Mouse (Mus musculus): Measurements from ENCODE around the gene Myh14.

Gene Myh14

DNA sequence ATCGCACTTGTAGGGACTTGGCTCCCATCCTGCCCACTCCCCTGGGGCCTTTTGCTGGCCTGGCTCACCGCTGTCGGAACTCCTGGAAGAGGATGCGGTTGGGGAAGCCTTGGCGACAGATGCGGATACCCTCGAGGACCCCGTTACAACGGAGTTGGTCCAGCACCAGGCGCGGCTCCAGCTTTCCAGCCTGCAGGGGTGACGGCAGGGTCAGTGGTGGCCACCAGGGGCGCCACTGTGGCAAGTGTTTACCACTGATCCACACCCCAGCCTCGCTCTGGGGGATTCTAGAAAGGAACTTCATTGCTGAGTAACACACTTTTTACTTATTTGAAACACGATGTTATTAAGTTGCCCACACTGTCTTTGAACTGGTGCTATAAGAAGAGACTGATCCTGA is 37.2 kb downstream of the Myh14 start:
- no peak for DNase-seq (ENCODE audit: extremely low spot score, low read depth, low spot score)

DNA sequence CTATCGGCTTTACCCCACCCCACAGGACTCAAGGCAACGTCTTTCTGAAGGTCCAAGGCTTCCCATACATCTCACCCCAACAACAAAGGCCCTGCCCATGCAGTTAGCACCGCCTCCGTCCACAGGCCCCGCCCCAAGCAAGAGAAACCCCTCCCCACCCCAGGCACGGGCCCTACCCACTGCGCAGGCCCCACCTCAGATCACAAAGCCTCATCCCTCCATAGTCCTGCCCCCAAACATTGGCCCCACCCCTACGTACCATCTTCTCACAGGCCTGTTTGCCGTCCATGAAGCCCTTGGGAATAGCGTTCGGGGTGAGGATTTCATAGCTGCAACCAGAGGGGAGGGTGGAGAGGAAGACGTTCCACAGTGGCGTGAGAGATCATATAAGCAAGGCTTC is 38.0 kb downstream of the Myh14 start:
- DNase-seq (ENCODE audit: extremely low spot score, low read depth, low spot score): no peak

DNA sequence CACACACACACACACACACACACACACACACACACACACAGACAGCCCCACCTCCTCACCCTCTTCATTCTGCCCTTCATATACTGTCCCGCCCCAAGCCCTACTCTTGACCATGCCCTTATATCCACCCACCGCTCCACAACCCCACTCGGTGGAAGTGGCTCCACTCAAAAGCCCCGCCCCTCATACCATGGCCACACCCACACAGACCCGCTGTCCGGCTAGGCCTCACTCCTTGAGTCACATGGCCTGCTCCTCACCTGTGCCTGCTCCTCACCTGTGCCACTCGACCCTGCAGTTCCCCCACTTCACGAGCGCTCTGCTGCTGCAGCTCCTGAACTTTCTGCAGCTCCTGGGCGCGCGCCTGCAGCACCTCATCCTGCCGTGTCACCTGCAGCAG is 40.2 kb downstream of the Myh14 start:
- DNase-seq (ENCODE audit: extremely low spot score, low read depth, low spot score): no peak

DNA sequence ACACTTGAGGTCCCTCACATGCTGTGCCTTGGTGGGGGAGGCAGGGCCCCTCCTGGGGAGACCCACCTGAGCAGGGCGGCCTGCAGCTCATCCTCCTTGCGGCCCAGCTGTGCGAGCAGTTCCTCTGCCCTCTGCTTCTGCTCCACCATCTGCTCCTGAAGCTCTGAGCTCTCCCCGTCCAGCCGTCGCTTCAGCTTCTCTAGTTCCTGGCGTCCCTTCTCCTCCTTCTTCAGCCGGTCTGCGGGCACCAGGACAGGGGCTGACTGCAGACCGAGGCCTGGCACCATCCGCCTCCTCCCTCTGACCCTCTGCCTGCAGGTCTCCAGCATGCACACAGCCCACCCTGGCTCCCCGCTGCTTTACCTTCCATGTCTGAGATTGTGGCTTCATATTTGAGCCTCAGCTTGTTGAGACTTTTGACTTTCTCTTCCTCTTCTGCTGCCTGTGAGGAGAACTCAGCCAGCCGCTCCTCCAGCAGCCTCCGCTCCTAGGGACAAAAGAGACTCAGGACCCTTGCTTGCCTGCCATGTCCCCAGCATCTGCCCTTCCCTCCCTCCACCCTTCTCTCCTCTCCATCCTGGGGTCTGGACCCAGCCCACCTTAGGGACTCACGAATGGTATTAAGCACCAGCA is 42.1 kb downstream of the Myh14 start:
- DNase-seq (ENCODE audit: extremely low spot score, low read depth, low spot score): no peak

DNA sequence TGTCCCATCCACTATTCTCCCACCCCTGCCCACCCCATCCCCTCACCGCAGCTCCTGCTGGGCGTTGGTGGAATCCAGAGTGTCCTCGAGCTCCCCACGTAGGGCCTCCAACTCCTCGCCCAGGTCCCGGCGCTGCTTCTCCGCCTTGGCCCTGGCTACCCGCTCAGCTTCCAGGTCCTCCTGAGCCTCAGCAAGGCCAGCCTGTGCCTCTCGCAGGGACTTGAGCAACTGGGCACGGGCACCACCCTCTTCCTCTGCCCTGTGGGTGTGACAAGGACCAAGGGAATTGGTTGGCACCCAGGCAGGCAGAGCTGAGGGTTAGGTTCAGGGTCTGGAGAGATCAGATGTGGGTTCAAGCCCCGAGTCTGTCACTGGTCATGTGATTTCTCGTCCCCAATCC is 43.7 kb downstream of the Myh14 start:
- DNase-seq (ENCODE audit: extremely low spot score, low read depth, low spot score): no peak

DNA sequence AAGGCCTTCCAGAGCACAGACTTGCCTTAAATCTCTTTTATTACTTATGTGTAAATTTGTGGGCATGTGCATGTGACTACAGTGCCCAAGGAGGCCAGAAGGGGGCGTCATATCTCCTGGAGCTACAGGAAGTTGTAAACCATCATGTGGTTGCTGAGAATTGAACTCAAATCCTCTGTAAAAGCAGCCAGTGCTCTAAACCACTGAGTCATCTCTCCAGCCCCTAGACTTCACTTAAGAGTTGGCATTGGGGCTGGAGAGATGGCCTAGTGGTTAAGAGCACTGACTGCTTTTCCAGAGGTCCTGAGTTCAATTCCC is 44.6 kb downstream of the Myh14 start:
- DNase-seq (ENCODE audit: extremely low spot score, low read depth, low spot score): no peak

DNA sequence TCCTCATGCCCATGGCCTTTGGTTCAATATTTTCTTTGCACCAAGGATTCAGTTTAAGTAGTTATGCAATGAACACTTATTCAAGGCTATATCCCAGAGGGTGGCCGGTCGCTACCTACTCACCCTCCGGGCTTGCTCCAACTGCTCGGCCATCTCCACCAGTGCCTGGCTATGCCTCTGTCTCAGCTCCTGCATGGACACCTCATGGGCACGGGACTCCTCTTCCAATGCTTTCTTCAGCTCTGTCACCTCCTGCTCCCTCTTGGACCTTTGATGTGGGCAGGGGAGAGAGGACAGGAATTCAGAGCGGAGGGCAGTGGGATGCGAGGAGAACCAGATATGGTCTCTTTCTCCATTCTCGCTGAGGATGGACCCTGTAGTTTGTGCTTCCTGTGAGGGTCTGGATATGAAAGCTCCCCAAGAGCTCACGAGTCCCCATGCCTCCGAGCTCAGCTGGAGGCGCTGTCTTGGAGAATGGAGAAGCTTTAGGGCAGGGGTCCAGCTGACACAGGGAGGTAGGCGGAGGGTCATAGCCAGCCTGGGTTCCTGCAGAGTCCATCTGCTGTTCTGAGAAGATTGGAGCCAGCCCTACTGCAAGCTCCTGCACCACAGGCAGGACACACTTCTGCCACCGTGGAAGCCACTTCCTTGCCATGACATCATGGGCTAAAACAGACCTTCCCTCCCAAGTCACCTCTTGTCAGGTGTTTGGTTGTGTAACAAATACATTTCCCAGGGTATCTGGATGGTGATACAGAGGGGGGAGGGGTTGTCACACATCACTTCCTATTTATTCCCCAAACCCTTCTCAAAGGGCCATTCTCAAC is 45.2 kb downstream of the Myh14 start:
- DNase-seq (ENCODE audit: extremely low spot score, low read depth, low spot score): no peak

DNA sequence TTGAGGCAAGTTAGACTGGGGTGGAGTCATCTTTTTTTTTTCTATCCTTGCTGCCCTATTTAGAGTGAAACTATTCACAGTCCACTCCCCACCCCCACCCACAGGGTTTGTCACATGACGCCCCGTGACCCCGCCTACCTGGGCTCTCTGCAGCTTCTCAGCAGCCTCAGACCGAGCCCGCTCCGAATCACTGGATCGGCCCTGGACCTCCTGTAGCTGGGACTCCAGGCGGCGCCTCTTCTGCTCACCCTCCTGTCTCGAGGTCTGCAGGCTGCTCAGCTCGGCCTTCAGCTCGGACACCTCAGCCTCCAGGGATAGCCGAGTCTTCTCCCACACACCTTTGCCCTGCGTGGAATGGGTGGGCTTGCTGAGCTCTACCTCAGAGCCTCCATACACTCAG is 45.8 kb downstream of the Myh14 start:
- no peak for DNase-seq (ENCODE audit: extremely low spot score, low read depth, low spot score)

DNA sequence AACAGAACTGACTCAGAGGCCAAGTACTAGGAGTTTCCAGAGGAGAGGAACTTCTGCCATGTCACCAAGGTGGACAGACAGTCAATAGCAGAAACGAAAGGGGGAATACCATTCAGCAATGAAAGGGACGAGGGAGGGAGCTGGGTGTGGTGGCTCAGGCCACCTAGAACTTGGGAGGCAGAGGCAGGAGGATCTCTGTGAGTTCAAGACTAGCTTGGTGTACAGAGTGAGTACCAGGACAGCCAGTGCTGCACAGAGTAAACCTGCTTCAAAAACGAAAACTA is 46.2 kb downstream of the Myh14 start:
- DNase-seq (ENCODE audit: extremely low spot score, low read depth, low spot score): no peak

DNA sequence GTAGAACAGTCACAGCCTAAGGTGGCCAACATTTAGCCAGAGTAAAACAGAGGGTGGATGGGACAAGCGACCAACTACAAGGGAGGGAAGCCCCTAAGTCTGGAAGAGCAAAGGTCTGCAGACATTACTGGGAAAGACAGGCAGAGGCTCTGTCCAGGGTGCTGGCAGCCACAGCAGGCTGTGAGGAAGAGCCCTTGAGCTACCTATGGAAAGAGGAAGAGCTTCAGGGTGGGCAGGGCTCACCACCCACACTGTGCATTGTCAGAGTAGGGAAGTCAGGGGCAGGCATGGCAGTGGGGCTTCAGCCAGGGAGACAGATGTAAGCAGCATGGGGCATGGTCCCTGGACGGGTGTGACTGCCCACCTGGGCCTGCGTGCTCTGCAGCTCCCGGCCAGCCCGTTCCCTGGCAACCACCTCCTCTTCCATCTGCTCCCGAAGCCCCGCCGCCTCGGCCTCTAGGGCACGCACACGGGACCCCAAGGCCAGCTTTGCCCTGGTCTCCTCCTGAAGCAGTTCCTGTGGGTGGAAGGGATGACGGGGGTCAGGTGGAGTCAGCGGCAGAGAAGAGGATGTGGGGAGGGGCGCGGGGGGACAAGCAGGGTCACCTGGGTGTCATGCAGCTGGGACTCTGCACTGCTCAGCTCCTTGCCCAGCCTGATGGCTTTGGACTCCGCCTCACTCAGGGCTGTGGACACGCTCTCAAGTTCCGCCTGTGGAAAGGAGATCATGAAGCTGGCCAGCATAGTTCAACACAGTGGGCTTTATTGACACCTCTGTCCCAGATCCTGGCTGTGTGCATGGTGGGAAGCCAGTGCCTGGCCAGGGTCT is 46.7 kb downstream of the Myh14 start:
- no peak for DNase-seq (ENCODE audit: extremely low spot score, low read depth, low spot score)

DNA sequence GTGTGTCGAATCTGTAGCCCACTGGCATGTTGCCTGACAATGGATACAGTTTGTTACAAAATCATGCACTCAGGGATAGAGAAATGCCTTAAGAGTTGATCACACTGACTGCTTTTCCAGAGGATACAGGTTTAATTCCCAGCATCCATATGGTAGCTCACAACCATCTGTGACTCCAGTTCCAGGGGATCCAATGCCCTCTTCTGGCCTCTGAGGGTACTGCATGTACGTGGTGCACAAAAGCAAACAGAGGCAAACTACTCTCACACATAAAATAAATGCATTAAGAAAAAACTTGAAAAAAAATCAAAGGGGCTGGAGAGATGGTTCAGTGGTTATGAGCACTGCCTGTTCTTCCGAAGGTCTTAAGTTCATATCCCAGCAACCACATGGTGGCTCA is 53.6 kb downstream of the Myh14 start:
- DNase-seq (ENCODE audit: extremely low spot score, low read depth, low spot score): no peak

DNA sequence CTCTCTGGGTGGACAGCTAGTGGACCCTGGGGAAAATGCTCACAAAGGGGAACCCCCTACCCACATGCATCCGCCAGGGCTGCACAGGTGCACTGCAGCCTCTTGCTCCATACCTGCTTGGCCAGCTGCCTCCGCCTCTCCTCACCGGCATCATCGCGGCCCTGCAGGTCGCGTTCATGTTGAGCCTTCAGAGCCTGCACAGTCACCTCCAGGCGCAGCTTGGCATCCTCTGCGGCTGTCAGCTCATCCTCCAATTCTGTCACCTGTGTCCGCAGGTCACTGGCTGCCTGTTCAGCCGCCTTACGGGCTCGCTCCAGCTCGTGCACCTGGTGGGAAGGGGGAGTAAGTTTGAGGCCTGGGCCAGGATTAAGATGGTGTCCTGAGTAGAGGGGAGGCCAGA is 54.7 kb downstream of the Myh14 start:
- DNase-seq (ENCODE audit: extremely low spot score, low read depth, low spot score): no peak

DNA sequence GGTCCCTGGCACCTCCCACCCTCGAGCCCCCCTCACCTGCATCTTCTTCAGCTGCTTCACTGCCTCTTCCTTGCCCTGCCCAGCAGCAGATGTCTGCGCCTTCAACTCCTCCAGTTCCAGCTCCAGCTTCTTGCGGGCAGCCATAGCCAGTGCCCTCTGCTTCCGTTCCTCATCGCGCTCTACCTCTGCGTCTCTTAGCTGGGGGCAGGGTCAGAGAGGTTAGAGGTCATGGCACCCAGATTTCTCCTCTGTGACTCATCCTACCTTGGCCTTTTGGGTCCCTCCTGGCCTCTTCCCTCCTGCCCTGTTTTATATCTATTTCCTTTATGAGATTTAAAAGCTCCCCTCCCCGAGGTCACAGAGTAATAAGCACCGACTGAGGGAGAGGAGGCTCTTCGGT is 55.3 kb downstream of the Myh14 start:
- DNase-seq (ENCODE audit: extremely low spot score, low read depth, low spot score): no peak

DNA sequence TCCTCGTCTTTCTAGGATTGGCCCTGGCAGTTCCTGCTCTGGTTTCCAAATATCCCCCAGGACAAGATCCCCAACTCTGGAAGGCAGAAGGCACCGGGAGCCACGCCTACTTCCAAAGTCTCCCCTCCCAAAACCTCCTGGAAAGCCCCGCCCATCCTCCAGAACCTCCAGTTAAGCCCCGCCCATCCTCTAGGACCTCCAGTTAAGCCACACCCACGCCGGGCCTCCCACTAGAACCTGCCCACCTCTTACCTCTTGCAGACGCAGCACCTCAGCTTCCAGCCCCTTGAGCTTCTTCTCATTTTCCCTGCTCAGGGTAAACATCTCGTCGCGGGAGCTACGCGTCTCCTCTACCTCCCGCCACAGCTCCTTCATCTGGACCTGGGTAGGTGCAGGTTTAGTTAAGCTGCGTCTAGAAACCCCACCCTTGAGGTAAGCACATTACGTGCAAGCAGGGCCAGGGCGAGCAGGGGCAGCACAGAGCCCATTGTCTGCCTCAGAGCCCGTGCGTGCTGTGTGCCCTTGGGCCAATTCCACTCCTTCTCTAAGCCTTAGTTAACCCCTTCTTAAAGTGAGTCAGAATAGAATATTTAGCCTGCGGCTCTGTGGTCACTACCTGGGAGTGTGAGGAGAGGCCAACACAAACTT is 56.5 kb downstream of the Myh14 start:
- no peak for DNase-seq (ENCODE audit: extremely low spot score, low read depth, low spot score)

DNA sequence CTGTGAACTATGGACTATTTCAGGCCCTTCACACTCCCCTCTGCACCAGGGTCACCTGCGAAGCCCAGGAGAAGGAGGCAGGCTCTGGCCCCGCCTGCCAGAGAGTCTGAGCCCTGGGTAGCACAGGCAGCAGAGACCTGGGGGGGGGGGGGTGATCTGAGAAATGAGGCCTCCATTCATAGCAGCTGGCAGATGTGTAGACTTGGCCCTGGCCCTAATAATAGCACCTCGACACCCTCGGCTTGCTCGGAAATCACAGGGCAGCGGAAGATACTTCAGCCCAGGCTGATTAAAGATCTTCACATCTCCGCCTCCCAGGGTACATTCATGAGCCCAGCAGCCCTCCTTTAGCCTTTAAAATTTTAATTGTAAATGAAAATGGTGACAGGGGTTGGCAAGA is 58.5 kb downstream of the Myh14 start:
- DNase-seq (ENCODE audit: extremely low spot score, low read depth, low spot score): no peak

DNA sequence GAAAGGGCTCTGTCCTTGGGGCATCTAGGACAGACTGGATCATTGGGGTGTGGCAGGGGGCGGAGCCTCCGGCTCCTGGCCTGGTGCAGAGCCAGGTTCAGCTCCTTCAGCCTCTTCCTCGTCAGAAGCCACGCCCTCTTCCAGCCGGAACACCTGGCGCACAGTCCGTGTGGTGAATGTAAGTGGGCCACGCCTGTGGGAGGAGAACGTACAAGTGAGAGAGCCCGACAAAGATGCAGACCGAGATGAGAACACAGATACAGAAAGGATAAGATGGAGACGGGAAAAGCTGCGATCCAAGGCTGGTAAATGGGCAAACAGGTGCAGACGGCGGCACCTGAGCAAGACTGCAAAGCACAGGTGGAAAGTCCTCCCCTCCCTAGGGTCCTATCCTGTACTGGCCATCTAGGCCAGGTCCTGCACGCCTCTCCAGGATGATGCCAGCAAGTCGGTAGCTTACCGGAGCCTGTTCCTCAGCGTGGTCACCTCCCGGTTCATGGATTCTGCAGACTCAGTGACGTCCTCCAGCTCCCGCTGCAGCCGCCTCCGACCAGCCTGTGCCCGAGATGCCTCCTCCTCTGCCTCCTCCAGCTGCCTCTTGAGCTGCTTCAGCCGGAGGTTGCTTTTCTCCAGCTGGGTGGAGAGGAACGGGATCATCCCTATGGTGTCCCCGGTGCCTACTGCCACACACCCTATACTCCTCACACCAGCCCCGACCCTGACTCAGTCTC is 64.3 kb downstream of the Myh14 start:
- DNase-seq (ENCODE audit: extremely low spot score, low read depth, low spot score): no peak

DNA sequence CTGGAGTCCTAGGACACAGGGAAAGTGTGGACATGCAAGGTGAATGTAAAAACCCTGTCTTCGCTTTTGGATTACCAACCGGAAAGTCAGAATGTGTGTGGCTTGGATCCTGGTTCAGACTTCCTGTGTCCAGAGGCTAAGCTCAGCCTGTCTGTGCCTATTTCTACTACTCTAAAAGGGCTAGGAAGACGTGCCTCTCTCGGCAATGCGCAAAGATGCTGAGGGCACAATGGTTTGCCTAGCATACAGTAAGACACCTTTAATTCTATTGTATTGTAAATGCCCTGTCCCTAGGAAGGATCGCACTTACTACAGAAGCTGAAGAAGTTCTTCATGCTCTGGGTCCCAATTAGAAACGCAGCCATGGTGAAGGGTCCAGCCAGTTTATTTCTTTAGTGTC is 65.2 kb downstream of the Myh14 start:
- no peak for DNase-seq (ENCODE audit: extremely low spot score, low read depth, low spot score)

DNA sequence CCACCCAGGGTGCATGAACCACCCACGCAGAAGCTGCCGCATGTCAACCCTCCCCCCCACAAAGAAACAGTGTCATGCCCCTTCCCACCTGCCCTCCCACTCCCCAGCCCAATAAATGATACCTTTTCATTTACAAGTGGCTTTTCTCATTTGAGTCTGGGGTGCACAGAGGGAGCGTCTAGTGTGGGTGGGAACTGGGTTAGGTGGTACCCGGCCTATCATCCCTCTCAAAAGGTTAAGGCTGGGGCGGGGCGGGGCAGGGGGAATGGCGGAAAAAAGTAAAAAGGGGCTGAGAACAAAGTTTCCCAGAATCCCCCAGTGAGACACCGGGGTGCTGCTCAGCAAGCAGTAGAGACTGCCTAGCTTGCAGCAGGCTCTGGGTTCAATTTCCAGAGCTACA is 66.0 kb downstream of the Myh14 start:
- no peak for DNase-seq (ENCODE audit: extremely low spot score, low read depth, low spot score)

DNA sequence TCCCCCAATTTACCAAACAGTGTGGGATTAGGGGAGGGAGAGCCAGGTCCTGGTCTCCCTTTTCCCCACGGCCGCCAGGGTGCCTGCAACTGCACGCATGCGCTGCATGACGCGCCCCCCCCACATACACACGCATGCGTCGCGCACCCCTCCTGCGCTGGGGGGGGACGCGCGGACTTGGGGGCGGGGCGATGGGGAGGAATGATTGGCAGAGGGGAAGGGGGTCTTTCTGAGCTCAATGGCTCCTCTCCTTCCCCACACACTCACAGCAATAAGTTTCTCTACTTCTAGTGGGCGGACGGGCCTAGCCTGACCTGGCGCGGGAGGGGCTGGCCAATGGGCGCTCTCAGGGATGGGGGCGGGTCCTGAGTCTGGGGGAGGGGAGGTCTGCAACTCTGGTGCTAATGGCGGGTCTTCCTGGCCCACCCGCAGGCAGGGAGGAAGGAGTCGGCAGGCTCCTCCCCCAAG is 66.5 kb downstream of the Myh14 start:
- no peak for DNase-seq (ENCODE audit: extremely low spot score, low read depth, low spot score)

DNA sequence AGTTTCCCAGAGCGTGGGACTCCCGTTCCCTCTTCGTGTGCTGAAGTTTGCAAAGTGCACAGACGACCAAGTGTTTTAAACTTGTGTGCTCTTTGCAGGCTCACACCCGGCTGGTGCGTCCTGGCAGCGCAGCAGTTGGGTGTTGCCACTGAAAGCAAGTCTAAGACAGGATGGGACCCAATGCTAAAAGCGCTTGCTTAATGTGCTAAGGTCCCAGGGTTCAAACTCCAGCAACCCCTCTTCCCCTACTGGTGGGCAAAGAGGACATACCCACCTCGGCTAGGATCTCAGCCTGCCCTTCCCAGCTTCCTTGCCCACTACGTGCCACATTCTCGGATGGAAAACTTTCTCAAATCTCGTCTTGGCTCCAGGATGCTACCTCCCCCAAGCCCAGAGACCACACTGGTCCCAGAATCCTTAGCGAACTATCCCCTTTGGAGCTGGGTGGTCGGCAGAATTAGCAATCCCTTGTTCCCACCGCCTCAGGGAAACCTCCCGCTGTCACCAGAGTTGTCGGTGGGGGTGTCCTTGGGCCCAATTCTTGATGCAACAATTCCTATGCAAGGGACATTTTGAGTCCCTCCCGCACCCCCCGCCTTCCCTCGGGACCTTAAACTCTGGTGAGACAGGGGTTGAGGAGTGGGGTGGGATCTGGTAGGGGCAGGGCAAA is 67.3 kb downstream of the Myh14 start:
- no peak for DNase-seq (ENCODE audit: extremely low spot score, low read depth, low spot score)

DNA sequence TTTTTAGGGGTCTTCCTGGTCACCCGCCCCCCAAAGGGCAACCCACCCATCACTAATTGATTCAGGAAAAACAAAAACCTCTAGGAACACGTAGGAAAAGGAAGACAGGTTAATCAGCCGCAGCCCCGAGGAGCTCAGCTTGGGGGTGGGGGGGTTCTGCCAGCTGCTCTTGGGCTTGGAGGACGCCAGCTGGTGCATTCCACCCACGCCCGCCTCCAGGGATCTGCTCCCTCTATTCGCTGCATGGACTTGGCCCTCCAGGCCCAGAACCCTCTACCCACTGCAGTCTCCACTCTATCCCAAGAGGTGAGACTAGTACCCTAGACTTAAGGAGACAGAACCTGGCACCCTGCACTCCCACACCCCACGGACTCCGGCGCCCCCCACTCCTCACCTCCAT is 68.2 kb downstream of the Myh14 start:
- no peak for DNase-seq (ENCODE audit: extremely low spot score, low read depth, low spot score)

All from hindlimb bud, embryonic 11.5 days (tissue).